Mouse (Mus musculus) layer of hippocampus, adult 18-20 months (tissue): ENCODE data around the gene Rubcnl. TPM values are rescaled to one million over a fixed set of nuclear protein-coding genes. Genes with fewer than 3 reads are reported as not detected.

Experiments used
- DNase-seq, 2 experiments: peaks; one replicate each; pipeline ENCODE4 v3.0.0; 2022; ENCODE audit warnings: low spot score in 2 of 2
- long read RNA-seq: library from polyadenylated mRNA; stranded (forward); transcript quantifications from one replicate; pipeline ENCODE4 v2.0.0, GENCODE M21; 2021
- total RNA-seq, 2 experiments: library from RNA; stranded (reverse); gene quantifications; 2 replicates each; pipeline ENCODE4 v1.2.3; 2021

Rubcnl gene
- 1 to 10 TPM in 1 of 2 experiments, under 1 TPM in 1; 0.81 to 1.1 TPM for total RNA-seq
- long read RNA-seq, partial matches to known transcripts = 0 of 3 reads
- long read RNA-seq, other reads (novel, unspliced or antisense) = 0 of 3 reads

DNA sequence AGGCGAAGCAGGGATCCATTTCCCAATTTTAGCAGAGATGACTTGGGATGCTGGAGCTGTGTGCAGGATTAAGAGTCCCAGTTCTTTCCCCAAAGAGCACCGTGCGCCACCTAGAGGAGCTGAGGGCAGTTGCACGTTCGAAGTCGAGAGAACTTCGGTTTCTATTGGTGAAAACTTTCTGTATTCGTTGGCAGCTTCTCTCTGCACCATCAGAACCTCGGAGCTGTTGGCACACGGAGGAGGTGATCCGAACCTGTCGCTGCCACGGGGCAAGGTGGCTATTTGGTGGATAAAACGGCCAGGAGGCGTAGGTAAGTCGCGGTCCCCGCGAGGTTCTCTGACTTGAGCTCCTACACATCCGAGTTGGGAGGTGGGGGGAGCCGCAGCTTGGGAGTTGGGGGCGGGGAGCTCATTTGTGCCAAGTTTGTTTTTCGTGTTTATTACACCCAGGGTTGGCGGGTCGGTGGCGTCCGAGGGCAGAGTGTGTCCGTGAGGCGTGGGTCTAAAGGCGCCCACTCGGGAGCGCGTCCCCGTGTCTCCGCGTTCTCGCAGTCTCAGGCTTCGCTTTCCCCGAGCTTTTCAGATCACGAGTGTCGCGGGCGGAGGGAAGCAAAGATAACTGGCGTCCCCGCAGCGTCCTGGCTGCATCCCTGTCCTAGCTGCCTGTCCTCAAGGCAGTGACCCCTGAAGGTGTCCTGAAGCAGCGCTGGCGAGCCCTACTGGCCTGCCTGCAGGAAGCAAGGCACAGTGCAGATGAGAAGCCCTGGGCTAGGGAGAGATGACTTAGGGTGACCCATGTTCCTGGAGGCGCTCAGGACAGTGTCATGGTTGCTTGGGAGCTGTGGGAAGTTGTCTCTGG, at the start of gene Rubcnl:
TSS of gene Rubcnl (plus strand) at position 172 of the 859 bp plus-strand sequence.
- peak; percentile 42 to 78 for DNase-seq

DNA sequence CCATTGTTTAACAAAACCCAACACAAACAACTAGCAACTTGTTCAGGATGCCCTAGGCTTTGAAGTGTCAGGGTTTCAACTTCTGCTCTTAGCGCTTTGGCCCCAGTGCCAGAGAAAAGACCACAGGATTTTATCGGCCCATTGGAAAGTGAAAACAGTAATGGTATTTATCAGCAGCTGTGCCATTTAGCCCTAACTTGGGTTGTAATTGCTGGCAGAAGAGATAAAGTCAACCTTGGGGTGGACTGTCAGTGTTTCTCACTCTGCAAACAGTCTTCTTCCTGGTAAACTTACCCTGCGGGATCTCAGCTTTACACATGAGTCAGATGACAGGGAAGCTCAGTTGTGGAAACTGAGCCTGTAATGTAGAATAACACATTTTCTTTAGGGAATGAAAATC, 43.6 kb upstream of the Rubcnl start:
- DNase-seq = no peak

DNA sequence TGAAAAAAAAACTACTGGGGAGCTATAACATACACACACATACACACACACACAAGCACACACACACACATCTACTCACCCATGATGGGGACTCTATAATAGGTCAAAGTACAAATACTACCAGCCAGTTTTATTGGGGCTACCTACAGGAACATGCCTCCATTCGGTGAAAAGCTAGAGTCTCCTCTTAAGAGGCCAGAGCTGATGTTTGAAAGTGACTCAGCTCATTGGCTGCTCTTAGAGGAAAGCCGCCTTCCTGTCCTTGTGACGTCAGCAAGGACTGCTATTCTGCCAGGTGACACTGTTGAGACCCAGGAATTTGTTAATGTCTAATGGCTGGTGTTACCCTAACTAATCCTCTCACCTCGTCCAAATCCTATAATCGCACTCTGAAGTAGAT, 43.1 kb upstream of the Rubcnl start:
- no peak for DNase-seq

DNA sequence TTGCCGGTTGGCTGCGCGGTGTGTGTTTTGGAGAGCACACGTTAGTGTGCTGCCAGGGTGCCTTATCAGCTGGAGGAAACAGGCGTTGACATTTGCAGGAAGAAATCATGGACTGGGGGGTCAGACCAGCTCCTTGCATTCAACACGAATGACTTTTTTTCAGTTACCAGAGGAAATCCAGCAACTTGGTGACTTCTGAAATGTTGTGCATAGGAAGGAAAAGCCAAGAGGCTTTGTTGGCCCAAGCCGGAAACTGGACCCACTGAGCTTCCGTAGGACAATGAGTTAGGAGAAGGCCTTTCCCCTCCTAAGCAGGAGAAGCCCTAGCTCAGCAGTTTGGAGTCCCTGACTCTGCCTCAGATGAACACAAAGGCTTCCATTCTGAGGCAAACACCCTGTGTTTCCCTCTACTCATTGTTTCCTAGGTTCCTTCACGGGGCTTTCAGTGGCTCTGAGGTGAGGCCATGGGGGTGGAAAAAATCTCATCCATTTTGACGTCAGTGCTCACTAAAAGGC, 41.6 kb upstream of the Rubcnl start:
- no peak for DNase-seq

DNA sequence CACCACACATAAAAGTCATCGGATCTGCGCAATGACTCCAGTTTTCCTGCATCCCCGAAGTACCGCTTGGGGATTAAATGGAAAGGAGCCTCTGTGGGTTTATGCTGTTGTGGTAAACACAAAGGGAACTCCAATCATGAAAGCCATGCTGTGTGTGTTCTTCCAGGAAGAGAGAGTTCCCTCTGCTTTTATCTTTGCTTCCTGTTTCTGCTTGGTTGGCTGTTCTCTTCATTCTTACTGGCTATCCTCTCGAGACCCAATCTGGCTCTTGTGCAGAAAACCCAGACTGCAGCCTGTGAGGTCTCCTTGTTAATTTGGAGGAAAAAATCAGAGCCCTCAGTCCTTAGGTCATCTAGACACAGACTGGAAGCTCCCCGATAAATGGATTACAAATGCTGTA, 38.9 kb upstream of the Rubcnl start:
- DNase-seq = no peak

DNA sequence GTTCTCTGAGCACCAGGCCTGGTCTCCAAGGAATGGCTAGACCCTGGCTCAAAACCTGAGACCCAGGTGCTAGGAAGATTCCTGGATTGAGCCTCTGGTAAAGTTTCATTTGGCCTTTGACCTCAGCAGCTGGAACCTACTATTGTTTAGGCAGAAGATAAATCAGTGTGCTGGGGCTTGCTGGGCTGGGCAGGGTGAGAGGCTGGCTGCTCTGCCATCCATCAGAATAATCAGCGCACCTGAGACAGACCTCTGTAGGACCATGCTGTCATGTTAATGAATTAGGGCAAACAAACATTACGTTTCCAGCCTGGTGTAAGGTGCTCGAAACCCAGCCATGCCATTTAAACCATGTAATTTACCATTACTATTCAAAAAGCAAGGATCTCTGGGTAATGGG, 34.8 kb upstream of the Rubcnl start:
- no peak for DNase-seq

DNA sequence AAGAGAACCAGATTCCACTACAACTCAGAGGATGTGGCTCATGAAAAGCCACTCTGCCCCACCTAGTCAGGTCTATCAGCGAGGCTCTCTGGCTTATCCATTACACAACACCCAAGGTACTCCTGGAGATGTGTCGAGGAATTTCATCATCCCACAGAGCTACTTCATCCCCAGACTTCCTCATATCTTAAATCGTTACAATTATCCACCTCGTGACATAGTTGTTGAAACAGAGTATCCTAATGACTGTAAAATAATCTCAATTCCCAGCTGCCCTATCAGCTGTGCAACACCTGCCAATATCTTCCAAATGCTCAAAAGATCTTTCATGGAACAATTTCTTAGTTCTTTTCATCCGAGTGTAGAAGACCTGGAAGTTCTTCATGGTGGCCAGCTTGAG, 32.7 kb upstream of the Rubcnl start:
- DNase-seq = no peak

DNA sequence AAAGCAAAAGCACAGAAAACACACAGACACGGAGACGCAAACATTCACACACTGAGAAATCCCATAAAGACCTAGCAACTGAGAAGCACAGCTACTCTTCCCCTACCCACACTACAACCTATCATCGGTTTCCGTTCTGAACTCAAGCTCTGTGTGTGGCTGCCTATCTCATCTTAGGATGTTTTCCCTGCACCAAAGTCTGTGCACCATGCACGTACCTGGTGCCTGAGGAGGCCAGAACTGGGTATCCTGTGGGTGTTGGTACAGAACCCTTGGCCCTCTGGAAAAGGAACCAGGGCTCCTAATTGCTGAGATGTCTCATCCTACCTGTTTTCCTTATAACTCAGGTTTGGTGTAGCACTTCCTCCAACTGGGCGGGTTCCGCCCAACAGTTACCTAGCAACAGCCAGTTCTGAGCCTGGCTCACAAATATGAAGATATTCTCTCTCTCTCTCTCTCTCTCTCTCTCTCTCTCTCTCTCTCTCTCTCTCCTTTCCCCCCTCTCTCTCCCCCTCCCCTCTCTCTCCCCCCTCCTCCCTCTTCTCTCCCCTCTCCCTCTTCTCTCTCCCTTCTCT, 30.9 kb upstream of the Rubcnl start:
- no peak for DNase-seq

DNA sequence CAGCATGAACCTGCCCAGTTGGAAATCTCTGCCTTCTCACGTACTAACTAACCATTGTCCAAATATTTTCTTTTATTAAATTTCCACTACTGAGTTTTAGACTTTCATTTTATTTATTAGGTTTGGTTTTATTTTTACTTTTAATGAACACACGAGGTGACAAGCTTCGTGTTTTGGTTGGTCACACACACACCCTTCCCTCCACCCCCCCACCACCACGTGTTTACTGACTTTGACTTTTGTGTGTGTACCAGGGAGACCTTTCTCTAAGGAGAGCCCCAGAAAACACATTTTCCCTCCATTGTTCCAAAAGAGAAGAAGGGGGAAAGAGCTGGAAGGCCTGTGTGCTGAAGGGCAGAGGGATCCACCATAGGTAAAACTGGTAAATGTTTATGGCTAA, 30.2 kb upstream of the Rubcnl start:
- no peak for DNase-seq

DNA sequence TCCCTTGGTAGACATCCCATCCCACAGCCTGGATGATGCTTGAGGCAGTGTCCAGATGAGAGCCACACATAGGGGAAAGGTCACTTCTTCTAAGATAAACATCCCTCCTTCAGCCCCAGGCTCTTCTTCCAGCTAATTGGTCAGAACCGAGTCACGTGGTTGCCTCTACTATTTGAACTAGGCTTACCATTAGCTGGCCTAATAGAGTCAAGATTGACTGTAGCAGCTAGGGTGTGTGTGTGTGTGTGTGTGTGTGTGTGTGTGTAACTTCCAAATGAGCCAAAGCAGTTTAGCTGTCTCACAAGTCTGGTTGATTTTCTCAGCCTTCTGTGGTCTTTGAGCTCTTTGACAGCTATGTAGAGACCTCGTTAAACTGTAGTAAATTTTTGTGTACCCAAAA, 29.3 kb upstream of the Rubcnl start:
- DNase-seq = no peak

DNA sequence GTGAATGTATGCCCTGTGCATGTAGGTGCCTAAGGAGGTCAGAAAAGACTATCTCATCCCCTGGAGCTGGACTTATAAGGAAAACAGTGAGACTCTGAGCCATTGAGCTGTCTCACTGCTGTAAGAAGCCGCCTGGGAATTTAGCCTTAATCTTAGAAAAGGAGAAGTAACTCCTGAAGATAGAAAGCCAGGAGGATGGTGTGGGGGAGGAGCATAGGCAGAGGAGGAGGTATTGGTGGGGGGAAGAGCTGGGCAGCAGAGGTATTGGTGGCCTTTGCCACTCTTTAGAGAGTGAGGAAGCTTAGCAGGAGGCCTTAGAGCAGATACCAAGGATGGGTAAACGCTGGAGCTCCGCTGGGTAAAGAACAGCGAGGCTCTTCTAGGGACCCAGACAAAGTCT, 26.5 kb upstream of the Rubcnl start:
- DNase-seq = no peak

DNA sequence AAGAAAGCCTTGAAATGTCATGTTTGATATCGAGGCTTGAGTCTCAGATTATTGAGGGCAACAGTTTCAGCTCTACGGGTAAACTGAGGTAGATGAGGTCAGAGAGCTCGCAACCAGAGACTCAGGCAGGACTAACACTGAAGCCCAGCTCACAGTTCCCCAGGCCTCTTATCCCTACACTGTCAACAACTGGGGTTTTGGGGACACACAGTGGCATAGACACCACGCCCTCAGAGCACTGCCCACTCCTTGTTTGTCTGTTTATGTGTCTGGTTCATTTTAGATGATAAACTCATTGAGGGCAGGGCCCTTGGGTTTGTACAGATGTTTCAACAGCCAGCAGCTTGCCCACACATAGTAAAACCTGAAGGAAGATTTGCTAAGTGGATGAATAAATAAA, 25.9 kb upstream of the Rubcnl start:
- no peak for DNase-seq

DNA sequence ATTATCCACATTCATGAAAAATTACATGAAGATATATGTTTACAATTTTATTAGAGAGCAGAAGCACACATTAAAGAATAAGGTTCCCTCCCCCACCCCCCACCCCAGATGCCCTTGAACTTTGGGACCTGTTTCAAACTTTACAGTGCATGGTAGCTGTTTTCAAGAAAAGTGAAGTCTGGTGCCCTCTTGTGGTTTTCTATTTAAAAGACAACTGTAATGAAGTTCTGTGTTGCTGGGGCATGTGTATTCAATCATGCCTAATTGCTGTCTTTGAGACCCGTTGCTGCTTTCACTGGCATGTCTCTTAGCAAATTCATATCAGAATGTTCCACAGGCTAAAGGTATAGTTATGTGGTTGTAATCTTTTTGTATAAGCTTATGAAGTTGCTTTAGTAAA, 25.3 kb upstream of the Rubcnl start:
- DNase-seq = peak in 1 of 2 experiments; percentile 66

DNA sequence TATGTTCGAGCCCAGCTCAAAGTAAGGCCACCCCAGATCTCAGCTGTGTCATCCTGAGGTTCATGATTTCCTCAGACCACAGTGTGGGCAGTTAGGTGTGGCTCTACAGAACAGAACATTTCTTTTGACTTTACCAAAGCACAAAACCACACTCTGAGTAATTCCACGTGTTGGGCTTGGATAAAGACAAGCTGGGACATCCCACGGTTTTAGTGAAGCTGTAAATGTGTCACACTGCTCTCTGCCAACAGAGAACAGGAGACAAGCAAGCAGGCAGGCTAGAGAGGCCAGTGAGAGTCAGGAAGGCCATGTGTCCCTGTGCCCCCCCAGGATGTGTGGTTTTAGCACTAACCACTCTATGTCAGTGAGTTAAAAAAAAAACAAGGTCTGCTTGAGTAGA, 19.3 kb upstream of the Rubcnl start:
- DNase-seq = no peak

DNA sequence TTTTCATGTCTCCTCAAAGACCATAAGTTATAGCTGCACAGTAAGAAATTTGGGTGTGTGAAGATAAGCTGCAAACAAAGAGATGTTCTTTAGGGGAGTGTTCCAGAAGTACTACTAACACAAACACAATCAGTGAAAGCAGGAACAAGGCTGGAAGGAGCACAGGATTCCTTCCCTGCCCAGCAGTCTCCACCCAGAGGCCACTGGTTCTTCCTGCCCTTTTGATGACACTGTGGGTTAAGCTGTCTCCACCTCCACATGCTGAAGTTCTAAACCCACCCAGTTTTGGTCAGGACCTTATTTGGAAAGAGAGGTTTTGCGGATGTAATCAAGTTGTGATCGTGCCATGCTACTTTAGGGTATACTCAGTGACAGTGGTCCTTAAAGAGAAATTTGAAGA, 18.8 kb upstream of the Rubcnl start:
- DNase-seq = no peak

DNA sequence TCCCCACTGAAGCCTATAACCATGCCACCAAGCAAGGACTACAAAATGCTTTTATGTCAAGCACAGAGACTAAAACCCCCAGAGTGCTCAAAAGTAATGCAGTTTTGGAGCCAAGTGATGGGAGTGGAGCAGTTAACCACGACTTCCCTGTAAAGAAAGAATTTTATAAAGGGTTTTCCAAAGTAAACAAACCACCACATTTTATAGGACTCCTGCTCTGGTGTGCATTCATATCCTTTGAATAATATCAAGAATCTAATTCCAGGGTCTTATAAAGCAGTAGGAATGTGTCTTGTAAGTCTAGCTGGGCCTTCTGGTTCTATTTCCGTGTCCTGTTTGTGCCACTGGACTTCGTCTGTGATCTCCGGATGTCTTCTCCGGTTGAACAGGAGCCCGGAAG, 14.5 kb upstream of the Rubcnl start:
- no peak for DNase-seq

DNA sequence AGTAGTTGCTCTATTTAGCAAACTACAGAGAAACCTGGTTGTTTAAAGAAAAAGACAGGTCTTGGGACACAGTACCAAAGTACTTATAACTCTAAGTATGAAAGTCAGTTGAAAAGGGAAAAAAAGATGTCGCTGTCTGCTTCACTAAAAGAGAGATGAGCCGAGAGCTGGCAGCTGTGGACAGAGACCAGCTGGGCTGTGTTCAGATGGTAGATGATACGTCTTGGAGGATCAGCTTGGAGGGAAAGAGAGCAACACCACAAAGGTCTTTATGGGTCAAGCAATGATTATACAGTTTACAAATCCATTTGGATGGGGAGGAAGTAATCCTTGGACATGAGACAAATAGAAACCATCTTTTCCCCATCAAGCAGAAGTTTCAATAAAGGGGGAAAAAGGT, 12.5 kb upstream of the Rubcnl start:
- DNase-seq = no peak

DNA sequence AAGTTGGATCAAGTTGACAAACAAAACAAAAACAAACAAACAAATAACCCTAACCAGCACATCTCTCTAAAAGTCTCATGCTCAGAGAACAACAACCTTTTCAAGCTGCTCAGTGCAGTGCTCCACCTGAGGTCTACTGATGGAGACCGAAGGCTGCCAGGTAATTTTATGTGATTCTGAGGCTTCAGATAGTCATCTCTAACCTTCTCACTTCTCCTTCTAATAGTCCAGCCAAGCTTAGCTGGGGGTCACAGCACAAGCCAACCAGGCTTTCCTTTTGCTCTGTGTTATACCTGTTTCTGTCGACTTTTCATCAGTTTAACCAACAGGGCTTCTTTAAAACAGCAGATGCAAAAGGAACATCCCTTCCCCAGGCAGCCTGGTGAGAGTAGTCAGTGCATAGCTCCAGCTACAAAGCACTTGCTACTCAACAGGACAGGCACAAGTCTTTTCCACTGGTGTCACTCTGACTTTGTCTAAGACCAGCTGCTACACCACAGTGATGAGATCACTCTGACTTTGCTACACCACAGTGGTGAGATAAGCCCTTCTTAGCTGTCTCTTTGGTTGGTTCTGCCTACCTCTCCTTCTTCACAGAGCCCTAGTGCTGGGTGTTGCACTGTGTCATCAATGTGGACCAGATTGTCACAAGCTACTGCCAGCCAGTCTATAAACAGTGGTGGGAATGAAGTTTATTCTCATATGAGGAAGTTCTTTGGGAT, 10.2 kb upstream of the Rubcnl start:
- DNase-seq = no peak

DNA sequence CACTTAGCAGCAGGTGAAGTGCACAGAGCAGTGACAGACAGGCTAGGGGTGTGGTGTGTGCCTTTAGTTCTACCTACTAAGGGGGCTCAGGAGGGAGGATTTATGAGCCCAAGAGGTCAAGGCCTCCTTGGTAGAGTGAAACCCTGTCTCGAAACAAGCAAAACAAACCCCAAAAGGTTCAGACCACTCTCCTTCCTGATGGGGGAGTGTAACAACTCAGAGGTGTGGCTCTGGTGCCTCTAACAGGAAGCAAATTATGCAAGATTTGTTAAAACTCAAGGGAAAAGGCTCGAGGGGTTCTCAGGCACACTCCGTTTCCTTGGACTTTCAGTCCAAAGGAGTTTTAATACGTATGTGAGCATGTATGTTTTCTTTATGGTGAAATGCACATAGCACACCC, 5.5 kb upstream of the Rubcnl start:
- no peak for DNase-seq

DNA sequence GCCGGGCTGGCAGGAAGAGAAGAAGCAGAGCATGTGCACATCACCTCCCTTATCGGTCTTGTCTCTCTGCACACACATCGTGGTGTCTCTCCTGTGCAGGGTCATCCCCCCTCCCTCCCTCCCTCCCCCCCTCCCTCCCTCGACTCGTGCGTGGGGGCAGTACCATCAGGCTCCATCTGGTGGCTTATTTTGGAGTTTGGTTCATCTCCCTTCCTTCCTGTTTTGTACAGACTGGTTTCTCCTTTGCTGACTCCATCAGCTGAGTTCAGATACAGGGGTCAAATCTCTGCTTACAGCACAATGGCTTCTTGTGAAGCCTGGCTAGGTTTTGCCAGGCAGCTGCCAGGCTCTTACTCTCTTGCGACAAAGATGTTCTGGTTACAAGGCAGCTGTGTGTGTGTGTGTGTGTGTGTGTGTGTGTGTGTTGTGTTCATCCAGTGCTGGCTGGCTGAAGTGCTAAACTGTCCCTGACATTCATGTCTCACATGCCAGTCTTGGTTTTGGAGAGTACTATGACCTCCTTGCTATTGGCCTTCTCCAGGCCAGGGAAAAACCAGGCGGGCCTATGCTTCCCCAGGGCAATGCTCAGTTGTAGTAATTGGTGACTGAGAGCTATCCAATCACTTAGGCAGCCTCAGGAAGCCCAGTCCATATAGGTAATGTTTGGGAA, 4.7 kb upstream of the Rubcnl start:
- DNase-seq = peak in 1 of 2 experiments; percentile 46

DNA sequence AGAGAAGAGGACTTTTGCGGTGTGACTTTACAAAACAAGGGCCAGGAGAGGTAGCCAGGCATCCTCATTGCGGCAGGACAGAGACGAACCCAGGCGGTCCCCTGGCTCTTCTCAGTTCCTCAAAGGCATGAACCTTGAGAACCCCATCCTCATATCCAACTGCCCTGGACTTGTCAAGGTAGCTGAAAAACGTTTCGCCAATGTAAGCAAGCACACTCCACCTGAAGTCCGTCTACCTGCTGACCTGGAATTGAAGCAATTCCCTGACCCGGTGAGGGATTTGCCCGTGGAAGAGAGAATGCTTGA, 841 bp downstream of the Rubcnl start:
- DNase-seq = no peak

DNA sequence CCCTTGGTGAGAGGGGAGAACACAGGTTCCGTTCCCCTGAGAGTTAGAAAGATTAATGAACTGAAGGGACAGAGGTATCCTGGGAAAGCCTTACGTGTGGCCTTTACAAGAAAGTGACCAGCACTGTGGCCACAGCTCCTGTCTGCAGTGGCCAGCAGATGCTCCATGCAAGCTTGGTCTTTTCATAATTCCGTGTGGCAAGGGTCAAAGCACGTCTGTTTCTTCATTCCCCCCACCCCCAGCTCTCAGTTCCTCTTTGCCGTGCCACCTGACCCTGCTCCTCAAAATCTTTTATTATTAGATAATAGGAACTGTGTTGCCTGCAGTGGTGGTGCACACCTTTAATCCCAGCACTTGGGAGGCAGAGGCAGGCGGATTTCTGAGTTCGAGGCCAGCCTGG, 1.4 kb downstream of the Rubcnl start:
- no peak for DNase-seq
